10 mouse cellular contexts compared by ENCODE assay signal in the genomic region with DNA sequence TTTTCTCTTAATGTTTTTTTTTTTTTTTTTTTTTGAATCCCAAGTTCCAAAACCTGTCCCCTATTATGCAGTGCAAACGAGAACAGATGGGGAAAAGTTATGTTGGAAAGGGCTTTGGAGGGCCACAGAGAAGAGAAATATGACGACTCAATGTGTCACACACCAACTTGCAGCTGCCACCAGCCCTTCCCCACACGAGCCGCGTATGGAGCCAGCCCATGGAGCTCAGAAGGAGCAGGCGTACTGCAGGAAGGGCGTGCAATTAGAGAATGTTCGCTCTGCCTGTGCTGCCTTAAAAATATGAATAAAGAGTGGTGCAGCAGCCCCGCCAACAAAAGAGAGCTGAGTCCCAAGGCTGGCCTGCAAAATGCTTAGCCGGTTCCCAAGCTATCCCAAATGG. TPM values are rescaled to one million over a fixed set of nuclear protein-coding genes. Genes with fewer than 3 reads are reported as not detected.
A peak's percentile ranks its signal among the peaks of the same experiment; 100 is the strongest.
DNase-seq lines count a peak whose midpoint lies in the region; ATAC-seq and TF ChIP-seq lines count a peak whose summit lies in the region.
"Had no signal": no experiment of that assay in that cellular context is flagged by ENCODE, and none has a peak within 500 bp of the region (broad histone marks: within the 10 kb centered on the region; RNA-seq: fewer than 3 reads in every experiment).

No protein-coding gene starts in this region.

- no peak overlapping the region for H3K27ac ChIP-seq in lung, embryonic 14.5 days (ENCODE audit: low read depth)
- peak overlapping the region; percentile 58 for H3K27ac ChIP-seq in embryonic facial prominence, embryonic 15.5 days (replicated peaks)
- H3K27ac ChIP-seq in kidney, embryonic 14.5 days (ENCODE audit: low read depth, low read length), result no peak overlapping the region
- H3K27ac ChIP-seq: hindbrain, embryonic 15.5 days had no signal

- no peak overlapping the region for H3K4me3 ChIP-seq in lung, embryonic 14.5 days (ENCODE audit: low read depth, low read length)
- no peak overlapping the region for H3K4me3 ChIP-seq in lung, adult 2 months (replicated peaks; ENCODE audit: extremely low read depth, low read depth, low read length)
- no peak overlapping the region for H3K4me3 ChIP-seq in embryonic facial prominence, embryonic 15.5 days (replicated peaks)
- no peak overlapping the region for H3K4me3 ChIP-seq in kidney, embryonic 14.5 days (ENCODE audit: low read length)
- H3K4me3 ChIP-seq: hindbrain, embryonic 15.5 days had no signal

- H3K27me3 ChIP-seq in lung, embryonic 14.5 days (ENCODE audit: insufficient read depth, low read length), result no peaks in the 10 kb centered on the region
- H3K27me3 ChIP-seq in embryonic facial prominence, embryonic 15.5 days, result no peaks in the 10 kb centered on the region
- no peaks in the 10 kb centered on the region for H3K27me3 ChIP-seq in kidney, embryonic 14.5 days (ENCODE audit: control insufficient read depth, insufficient read depth, low read length)
- H3K27me3 ChIP-seq: hindbrain, embryonic 15.5 days had no signal

- TF ChIP-seq CTCF in lung, embryonic 14.5 days (IDR thresholded peaks at IDR 0.05; ENCODE audit: low read depth), result no peak
- TF ChIP-seq CTCF in lung, adult 2 months (IDR thresholded peaks at IDR 0.05; ENCODE audit: insufficient read depth, low read length), result no peak

- no peak for TF ChIP-seq POLR2A in lung, adult 2 months (IDR thresholded peaks at IDR 0.05; ENCODE audit: borderline replicate concordance, extremely low read depth, low read depth, low read length)

- peak; percentile 57; the same call in 1 of the 2 replicates for ATAC-seq in lung, embryonic 14.5 days (ENCODE audit: insufficient read depth)
- 0 out of 2 replicates have a peak, but pooled peaks have one; percentile 20 for ATAC-seq in embryonic facial prominence, embryonic 15.5 days (ENCODE audit: insufficient number of reproducible peaks, low FRiP score, low TSS enrichment, low read depth)
- no peak for ATAC-seq in kidney, embryonic 14.5 days (ENCODE audit: low FRiP score, low TSS enrichment)
- ATAC-seq in megakaryocyte-erythroid progenitor cell, adult 5-6 weeks (replicated peaks; ENCODE audit: low FRiP score, low TSS enrichment, poor library complexity, severe bottlenecking), result no peak

- no peak overlapping the region for H3K4me2 ChIP-seq in lung, embryonic 14.5 days
- H3K4me2 ChIP-seq in embryonic facial prominence, embryonic 15.5 days (replicated peaks), result peak overlapping the region; percentile 19; the same call in 1 of the 2 replicates
- no peak overlapping the region for H3K4me2 ChIP-seq in kidney, embryonic 14.5 days (replicated peaks; ENCODE audit: low read depth, low read length)
- H3K4me2 ChIP-seq: hindbrain, embryonic 15.5 days had no signal

- H3K9me3 ChIP-seq in lung, embryonic 14.5 days (ENCODE audit: low read depth, low read length), result no peaks in the 10 kb centered on the region
- H3K9me3 ChIP-seq in embryonic facial prominence, embryonic 15.5 days (replicated peaks), result no peaks in the 10 kb centered on the region
- H3K9me3 ChIP-seq in kidney, embryonic 14.5 days (ENCODE audit: control insufficient read depth, low read length), result no peaks in the 10 kb centered on the region
- H3K9me3 ChIP-seq: hindbrain, embryonic 15.5 days had no signal

- WGBS in lung, embryonic 14.5 days, result 39% methylated on average over 10 of the region's 10 CpGs
- WGBS in lung, adult 2 months, result 61% methylated on average over 10 of the region's 10 CpGs
- 31% methylated on average over 10 of the region's 10 CpGs for WGBS in embryonic facial prominence, embryonic 15.5 days
- WGBS in kidney, embryonic 14.5 days, result 78% methylated on average over 10 of the region's 10 CpGs

- DNase-seq in lung, embryonic 14.5 days, result peak; percentile 63
- no peak for DNase-seq in lung, adult 2 months
- DNase-seq in layer of hippocampus, postnatal 36 days, result peak; percentile 75 to 85
- DNase-seq in right cerebral cortex, postnatal 25 days, result peak; percentile 78
- DNase-seq in kidney, adult 9 months, result no peak
- DNase-seq: adrenal gland, adult 2 months had no signal

- no peak overlapping the region for H3K9ac ChIP-seq in lung, embryonic 14.5 days
- no peak overlapping the region for H3K9ac ChIP-seq in embryonic facial prominence, embryonic 15.5 days
- H3K9ac ChIP-seq in kidney, embryonic 14.5 days (ENCODE audit: low read depth, low read length), result no peak overlapping the region
- H3K9ac ChIP-seq: hindbrain, embryonic 15.5 days had no signal

- peaks cover 3% of the 10 kb centered on the region for H3K4me1 ChIP-seq in lung, embryonic 14.5 days (ENCODE audit: insufficient read depth)
- H3K4me1 ChIP-seq in lung, adult 2 months (ENCODE audit: control insufficient read depth, insufficient read depth, low read length), result no peaks in the 10 kb centered on the region; the same call in 1 of the 2 replicates
- peaks cover 38% of the 10 kb centered on the region for H3K4me1 ChIP-seq in embryonic facial prominence, embryonic 15.5 days
- no peaks in the 10 kb centered on the region for H3K4me1 ChIP-seq in kidney, embryonic 14.5 days (ENCODE audit: control insufficient read depth, insufficient read depth, low read length)
- H3K4me1 ChIP-seq: hindbrain, embryonic 15.5 days had no signal

- no peaks in the 10 kb centered on the region for H3K36me3 ChIP-seq in lung, embryonic 14.5 days (ENCODE audit: insufficient read depth)
- H3K36me3 ChIP-seq in embryonic facial prominence, embryonic 15.5 days, result no peaks in the 10 kb centered on the region
- H3K36me3 ChIP-seq in kidney, embryonic 14.5 days (ENCODE audit: control insufficient read depth, insufficient read depth, low read length), result no peaks in the 10 kb centered on the region
- H3K36me3 ChIP-seq: hindbrain, embryonic 15.5 days had no signal

RNA-seq across cellular contexts. Expression of a gene that starts 19.2 kb away (rescaled TPM):
- polyA plus RNA-seq in lung, embryonic 14.5 days (2014; fragmentation: Nextera tagmentation; extraction: Ambion mirVana), result 7.0 and 8.6 TPM in 2 replicates
- polyA plus RNA-seq in lung, adult 2 months (2012; rRNA removed), result 4.8 and 7.6 TPM in 2 replicates
- polyA plus RNA-seq in embryonic facial prominence, embryonic 15.5 days (2015; fragmentation: Nextera tagmentation; extraction: Ambion mirVana), result 10.3 and 11.0 TPM in 2 replicates
- total RNA-seq in layer of hippocampus, postnatal 36 days (2021), result 10 to 100 TPM; 32.0 to 35.9 TPM
- 5.9 and 10.1 TPM in 2 replicates for polyA plus RNA-seq in kidney, embryonic 14.5 days (2014; fragmentation: Nextera tagmentation; extraction: Ambion mirVana)
- total RNA-seq in megakaryocyte-erythroid progenitor cell, adult 5-6 weeks (2014; fragmentation: Nextera tagmentation), result not detected in 2 replicates
- total RNA-seq in megakaryocyte-erythroid progenitor cell, adult 5-6 weeks (2017), result not detected in 2 replicates

RNA-seq across cellular contexts. Expression of a gene that starts 19.4 kb away (rescaled TPM):
- polyA plus RNA-seq in lung, embryonic 14.5 days (2014; fragmentation: Nextera tagmentation; extraction: Ambion mirVana), result 6.5 and 7.4 TPM in 2 replicates
- polyA plus RNA-seq in lung, adult 2 months (2012; rRNA removed), result 5.0 and 9.7 TPM in 2 replicates
- polyA plus RNA-seq in embryonic facial prominence, embryonic 15.5 days (2015; fragmentation: Nextera tagmentation; extraction: Ambion mirVana), result 9.2 and 10.4 TPM in 2 replicates
- 10 to 100 TPM; 46.4 to 50.5 TPM for total RNA-seq in layer of hippocampus, postnatal 36 days (2021)
- polyA plus RNA-seq in kidney, embryonic 14.5 days (2014; fragmentation: Nextera tagmentation; extraction: Ambion mirVana), result 7.0 and 7.9 TPM in 2 replicates
- 0.25 and 0.92 TPM in 2 replicates for total RNA-seq in megakaryocyte-erythroid progenitor cell, adult 5-6 weeks (2014; fragmentation: Nextera tagmentation)
- total RNA-seq in megakaryocyte-erythroid progenitor cell, adult 5-6 weeks (2017), result 0.42 TPM in 1 of 2 replicates, not detected in the other

Comparison
In these comparisons a context has a peak if more than half of its experiments do, and no peak if none do; other contexts are left out.
1. DNase-seq: peak in lung, embryonic 14.5 days (single experiment), layer of hippocampus, postnatal 36 days (2 of 2) and right cerebral cortex, postnatal 25 days (single experiment); none in lung, adult 2 months (single experiment) and kidney, adult 9 months (single experiment).
2. ATAC-seq: peak in lung, embryonic 14.5 days (single experiment) and embryonic facial prominence, embryonic 15.5 days (single experiment); none in kidney, embryonic 14.5 days (single experiment) and megakaryocyte-erythroid progenitor cell, adult 5-6 weeks (single experiment).